Mouse (Mus musculus): ENCODE measurements at regions not wholly inside any gene's neighbourhood (a gene's known extent, or its start where the extent isn't known, plus 50 kb on each side); places are given as distances from the start of the nearest gene placed in this dataset.

- DNase-seq (ENCODE audit: low spot score in 2 of 2) = no peak
Measured at GRCm38 (mm10) chr8:103482033-103482720, 619.2 kb upstream of the Cdh5 start.

- DNase-seq (ENCODE audit: low spot score in 2 of 2) = no peak
Measured at GRCm38 (mm10) chr8:103485441-103485840, 616.0 kb upstream of the Cdh5 start.

DNA sequence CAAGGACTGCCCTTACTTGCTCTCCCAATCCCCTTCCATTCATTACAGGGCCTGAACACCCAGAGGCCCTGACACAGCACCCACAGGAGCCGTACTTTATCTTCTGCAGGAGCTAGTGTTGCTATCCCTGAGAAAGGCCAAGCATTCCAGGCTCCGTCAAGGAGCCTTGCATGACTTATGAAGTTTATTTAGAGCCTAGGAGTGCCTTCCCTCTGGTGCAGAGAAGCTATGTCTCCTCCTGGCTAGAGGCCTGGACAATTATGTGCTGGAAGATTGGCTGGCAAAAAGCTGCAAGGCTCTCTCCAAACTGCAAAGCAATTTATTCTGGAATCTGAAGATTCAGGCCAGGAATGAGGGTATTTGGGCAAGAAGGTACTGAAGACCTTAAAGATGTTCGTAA lies 612.0 kb upstream of the Cdh5 start:
- DNase-seq (ENCODE audit: low spot score in 2 of 2) = no peak

GRCm38 (mm10) chr8:103492914-103493517 lies 608.4 kb upstream of the Cdh5 start:
- DNase-seq (ENCODE audit: low spot score in 2 of 2) = no peak

- no peak for DNase-seq (ENCODE audit: low spot score in 2 of 2)
Measured at GRCm38 (mm10) chr8:103493932-103494493, 607.4 kb upstream of the Cdh5 start.

DNA sequence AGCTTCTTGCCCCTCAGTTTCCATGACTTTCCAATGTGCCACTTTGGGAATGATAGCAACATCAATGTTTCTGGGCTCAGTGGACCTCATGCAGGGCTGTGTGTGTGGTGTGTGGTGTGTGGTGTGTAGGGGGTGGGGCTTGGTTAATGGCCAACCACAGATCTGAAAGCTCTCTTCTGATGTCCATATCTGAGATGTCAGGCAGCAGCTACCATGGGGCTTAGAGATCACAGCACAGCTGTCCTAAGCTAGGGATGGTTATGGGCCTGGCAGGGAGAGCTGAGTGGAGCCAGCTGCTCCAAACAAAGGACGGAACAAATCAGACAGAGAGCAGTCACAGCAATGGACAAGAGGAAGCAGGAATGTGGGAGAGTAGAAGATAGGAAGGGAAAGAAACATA lies 606.8 kb upstream of the Cdh5 start:
- DNase-seq (ENCODE audit: low spot score in 2 of 2) = no peak

GRCm38 (mm10) chr8:103501328-103501727 lies 600.1 kb upstream of the Cdh5 start:
- DNase-seq (ENCODE audit: low spot score in 2 of 2) = no peak

DNA sequence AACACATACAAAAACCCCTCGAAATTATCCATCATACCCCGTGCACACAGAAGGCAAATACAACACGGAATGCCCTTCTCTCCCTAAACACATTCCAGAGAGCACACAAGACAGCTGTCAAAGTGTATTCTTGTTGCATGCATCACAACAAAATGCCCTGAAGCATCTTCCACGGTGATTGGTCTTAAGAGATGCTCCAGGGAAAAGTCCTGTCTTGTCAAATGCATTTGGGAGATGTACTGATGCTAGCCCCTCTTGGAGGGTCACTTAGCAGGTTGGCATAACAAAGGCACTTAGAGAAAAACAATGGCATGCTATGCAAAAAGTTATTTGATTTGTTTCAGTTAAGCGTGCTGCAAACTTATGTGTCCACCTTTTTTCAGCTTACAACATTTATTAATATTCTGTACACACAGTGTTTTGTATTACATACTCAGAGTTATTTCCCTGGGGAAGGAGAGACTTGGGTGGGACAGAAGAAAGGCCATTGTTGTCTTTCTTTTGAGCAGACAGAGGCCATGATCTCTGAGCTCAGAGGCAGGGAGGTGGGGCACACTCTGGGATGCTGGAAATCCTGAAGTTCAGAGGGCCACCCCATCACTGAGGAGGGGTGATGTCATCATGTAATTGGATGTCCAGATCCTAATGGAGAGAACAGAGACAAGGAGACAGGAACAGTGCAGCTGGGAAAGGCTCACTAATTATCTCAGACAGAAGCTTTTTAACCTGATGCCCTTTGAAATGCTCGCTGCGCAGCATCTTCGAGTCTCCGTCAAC lies 598.2 kb upstream of the Cdh5 start:
- DNase-seq (ENCODE audit: low spot score in 2 of 2) = no peak

DNA sequence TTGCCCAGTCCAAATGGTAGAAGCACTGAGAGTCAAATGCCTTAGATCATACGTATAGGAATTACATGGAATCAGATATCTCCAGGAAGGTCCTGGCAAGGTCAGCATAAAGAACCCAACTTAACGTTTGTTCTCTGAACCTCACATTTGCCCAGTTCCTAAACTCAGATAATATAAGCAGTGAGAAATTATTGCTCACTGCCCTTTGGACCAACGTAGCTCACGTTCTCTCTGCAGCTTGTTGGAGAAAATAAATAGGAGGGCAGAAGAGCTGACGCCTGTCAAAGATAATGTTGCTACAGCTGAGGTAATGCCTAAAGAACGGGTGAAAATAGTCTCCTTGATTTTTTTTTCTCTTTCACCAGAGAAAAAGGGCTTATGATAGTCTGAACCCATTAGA lies 595.1 kb upstream of the Cdh5 start:
- no peak for DNase-seq (ENCODE audit: low spot score in 2 of 2)

GRCm38 (mm10) chr8:103507068-103507467 lies 594.4 kb upstream of the Cdh5 start:
- DNase-seq (ENCODE audit: low spot score in 2 of 2) = no peak

DNA sequence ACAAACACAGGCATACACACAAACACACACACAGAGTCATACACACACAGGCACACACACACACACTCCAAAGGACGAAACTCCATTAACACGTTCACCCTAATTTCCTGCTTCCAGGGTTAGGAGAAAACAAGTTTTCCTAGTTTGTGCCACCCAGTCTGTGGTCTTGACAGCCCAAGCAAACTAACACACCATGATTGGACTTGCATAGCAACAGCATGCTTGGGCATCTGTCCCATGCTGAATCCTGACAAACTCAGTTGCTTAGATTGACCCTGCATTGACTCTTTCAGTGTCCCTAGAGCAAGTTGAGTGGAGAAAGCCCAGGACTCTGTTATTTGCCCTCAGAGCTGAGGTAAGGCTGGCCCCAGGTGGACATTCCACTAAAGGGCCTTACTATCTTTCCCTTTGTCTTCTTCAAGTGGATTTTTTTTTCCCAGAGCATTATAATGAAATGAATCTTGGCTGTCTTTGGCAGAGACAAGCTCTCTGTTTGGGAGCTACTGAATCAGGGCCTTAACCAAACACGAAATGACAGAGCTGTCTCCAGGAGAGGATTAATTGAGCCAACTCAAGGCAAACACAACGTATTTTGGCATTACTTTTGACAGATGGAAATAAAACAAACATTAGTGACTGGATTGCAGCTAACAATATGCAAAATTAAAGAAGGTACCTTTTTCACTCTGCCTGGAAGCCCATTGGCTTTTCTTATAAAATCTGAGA lies 581.1 kb upstream of the Cdh5 start:
- no peak for DNase-seq (ENCODE audit: low spot score in 2 of 2)

GRCm38 (mm10) chr8:103530903-103531302 lies 570.5 kb upstream of the Cdh5 start:
- no peak for DNase-seq (ENCODE audit: low spot score in 2 of 2)

DNA sequence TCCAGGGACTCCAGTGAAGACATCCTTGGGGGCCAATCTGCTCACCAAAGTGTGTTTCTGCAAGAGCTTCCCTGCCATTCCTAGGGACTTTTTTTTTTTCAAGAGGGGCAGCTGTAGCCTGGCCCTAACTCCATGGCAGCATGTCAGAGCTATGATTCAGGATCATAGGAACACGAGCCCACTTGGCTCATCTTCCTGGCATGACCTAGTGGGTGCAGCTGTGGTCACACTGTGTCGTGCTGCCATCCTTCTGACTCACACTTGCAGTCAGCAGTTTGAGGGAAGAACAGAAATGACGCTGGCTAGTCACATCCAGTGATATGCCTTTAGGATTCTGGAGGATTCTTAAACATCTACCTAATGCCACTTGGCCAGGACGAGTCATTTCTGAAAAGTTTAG lies 566.5 kb upstream of the Cdh5 start:
- DNase-seq (ENCODE audit: low spot score in 2 of 2) = no peak

DNA sequence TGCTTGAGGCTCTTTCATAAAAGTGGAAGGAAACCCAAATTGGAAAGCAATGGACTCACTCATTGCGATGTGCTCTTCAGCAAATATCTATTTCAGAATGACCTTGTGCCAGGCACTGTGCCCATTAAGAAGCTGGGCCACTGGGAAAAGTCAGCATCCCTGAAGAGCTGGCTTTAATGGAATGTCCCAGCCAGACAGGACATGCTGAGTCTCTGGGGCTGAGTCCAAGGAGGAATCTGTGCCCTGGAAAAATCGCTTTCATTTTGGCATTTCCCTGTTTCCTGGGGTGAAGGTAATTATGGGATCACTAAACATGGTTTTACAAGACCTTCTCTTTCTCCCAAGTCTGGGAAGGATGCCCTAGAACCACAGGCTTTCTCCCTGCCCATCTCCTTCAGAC lies 564.6 kb upstream of the Cdh5 start:
- no peak for DNase-seq (ENCODE audit: low spot score in 2 of 2)

DNA sequence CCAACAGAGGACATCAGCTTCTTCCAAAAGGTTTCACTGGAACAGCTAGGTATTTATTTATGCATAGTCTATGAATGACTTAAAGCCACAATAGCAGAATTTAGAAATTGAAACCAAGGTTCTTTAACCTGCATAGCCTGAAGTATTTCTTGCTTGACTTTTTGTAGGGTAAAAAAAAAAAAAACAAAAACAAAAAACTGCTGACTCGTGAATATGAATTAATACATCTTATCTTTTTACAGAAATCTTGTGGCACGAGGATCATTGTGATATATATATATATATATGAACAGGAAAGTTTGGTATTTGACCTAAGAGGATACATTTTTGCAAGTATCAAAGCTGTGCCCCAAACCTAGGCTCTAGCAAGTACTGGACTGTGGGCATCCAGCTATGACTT lies 559.5 kb upstream of the Cdh5 start:
- DNase-seq (ENCODE audit: low spot score in 2 of 2) = no peak

GRCm38 (mm10) chr8:103551916-103552535 lies 549.4 kb upstream of the Cdh5 start:
- DNase-seq (ENCODE audit: low spot score in 2 of 2) = no peak

GRCm38 (mm10) chr8:103561606-103562005 lies 539.8 kb upstream of the Cdh5 start:
- DNase-seq (ENCODE audit: low spot score in 2 of 2) = no peak

GRCm38 (mm10) chr8:103570864-103571425 lies 530.5 kb upstream of the Cdh5 start:
- DNase-seq (ENCODE audit: low spot score in 2 of 2) = no peak

DNA sequence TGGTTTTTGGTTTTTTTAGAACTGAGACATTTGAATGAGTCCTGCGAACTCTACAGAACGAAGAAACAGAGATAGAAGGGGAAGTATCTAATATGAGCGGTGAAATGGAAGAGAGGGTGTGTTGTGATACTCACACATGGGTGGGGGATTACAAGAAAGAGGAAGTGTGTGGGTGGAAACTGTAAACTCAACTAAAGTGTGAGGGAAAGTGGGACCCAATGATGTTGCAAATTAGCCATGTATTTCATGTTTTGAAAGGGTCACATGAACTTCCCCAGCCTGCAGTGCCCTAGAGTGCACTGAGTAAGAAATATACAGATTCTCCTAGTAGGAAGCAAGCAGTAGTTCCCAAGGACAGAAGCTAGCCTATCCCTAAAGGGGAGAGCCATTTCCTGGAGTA lies 524.3 kb upstream of the Cdh5 start:
- DNase-seq (ENCODE audit: low spot score in 2 of 2) = no peak

DNA sequence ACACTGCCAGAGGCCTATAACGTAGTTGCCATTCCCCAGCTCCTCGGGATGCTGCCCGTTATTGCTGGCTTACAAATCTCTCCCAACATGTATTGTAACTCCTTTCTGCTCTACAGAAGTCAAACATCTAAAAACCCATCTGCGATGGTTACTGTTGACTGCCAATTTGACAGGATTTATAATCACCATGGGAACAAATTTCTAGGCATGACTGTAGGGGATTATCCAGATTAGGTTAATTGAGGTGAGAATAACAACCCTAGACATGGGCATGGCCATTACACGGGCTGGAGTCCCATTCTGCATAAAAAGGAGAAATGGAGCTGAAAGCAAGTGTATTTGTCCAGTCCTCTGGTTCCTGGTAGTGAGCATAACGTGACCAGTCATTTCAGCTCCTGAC lies 523.4 kb upstream of the Cdh5 start:
- DNase-seq (ENCODE audit: low spot score in 2 of 2) = no peak

DNA sequence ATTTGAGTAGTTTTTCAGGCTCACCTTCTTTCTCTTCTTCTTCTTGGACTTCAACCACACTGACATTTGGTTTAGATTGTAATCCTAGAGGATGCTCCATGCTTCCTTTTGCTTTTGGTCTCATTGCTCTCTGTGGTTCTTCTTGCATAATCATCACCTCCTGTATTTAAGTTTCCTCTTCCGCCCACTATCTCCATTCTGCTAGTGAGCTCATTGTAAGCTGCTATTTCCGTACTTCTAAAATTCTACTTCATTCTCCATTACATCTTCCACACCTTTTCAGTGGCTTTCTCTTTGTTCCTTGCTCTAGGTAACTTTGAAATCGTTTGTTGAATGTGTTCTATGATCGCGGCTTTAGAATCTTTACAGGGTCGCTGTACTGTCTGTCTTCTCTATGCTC lies 493.1 kb upstream of the Cdh5 start:
- DNase-seq (ENCODE audit: low spot score in 2 of 2) = no peak
